Mouse (Mus musculus): ENCODE data around the gene Kremen2.

- TF ChIP-seq CTCF (IDR thresholded peaks at IDR 0.05; ENCODE audit: extremely low read depth, insufficient read depth, low read length) (no peak), POLR2A (IDR thresholded peaks at IDR 0.05; ENCODE audit: extremely low read depth, insufficient read depth, low read length) (no peak)
Observed at GRCm38 (mm10) chr17:23777141-23777540, 31.5 kb upstream of the Kremen2 start.

Measured in cortical plate, adult 2 months (tissue).